Mouse (Mus musculus): ENCODE data around the gene Shroom1.

Gene Shroom1

DNA sequence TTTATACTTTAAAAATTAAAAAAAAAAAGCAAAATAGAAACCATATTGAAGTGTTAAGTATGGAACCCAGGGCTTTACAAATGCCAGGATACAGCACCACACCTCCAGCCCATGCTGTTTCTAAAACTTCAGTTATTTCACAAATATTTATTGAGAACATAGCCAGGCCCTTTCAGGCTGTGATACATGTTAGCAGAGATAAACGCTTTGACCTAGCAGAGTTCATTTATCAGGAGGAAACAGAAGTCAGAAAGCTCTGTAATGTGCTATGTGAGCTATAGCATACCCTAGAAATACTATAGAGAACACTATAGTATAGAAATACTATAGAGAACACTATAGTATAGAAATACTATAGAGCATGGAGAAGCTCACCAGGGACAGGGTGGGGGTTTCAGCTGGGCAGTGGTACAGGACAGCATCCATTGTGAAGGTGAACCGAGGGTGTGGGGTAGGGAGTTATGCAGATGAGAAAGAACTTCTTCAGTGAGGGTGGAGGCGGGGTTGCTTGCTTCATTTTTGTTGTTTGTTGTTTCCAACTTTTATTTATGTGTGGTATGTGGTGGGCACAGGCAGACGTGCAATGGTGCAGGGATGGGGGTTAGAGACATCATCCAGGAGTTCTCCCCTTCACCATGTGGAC, 24.2 kb downstream of the Shroom1 start:
- DNase-seq (ENCODE audit: low spot score): no peak

DNA sequence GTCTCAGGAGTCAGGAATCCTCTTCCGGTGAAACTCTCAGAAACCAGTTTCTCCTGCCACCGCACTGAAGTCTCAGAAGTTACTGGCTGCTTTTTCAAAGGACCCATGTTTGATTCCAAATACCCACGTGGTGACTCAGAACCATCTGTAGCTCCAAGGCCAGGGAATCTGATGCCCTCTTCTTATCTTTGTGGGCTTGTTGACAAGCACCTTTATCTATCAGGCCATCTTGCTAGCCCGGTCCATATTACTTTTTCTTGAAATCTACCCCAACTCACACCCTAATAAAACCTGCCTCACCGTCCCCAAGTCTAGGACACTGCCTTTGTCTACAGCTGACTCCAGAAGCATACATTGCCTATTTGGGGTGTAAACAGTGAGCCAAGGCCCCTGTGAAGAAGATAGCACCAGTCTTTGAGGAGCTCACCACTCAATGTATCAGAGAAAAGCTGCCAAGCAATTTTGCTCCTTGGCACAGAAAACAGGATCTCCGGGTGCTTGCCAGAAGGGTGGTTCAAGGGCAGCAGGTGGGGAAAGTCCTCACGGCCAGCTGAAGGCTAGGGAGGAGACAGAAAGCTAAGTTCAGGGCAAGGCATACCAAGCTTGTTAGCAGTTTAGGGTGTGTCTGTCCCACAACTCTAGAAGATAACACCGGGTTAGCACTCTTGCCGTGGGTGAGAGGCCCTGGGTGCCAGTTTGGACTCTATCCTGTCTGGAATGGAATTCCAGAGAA, 26.3 kb downstream of the Shroom1 start:
- DNase-seq (ENCODE audit: low spot score): no peak

DNA sequence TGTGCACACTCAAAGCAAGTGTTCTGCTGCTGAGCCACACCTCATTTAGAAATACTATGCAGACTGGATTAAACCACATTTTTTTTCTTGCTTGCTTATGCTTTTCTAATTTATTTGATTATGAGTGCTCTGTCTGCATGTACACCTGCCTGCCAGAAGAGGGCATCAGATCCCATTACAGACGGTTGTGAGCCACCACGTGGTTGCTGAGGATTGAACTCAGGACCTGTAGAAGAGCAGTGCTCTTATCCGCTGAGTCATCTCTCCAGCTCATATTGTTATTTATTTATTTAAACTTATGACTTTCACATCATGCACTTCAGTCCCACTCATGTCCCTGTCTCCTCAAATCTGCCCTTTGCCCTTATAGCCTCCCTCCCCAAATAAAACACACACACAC, 28.7 kb downstream of the Shroom1 start:
- DNase-seq (ENCODE audit: low spot score): no peak

DNA sequence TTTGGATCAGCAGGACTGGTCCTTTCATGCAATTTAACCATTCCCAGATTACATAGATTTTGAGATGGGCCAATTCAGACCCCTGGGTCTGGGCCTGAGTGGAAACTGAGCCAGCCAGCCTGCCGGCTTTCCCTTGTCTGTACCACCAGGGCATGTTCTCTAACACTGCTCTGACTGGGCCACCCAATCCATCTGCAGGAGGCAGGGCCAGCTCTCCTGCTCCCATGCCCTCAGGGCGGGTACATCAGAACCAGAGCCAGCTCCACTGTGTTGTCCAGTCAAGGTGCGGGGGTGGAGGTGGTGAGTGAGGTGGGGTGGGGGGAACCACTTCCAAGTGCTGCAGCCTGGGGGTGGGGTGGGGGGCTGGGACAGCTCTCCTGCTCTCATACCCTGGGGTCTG, 29.3 kb downstream of the Shroom1 start:
- DNase-seq (ENCODE audit: low spot score): no peak

DNA sequence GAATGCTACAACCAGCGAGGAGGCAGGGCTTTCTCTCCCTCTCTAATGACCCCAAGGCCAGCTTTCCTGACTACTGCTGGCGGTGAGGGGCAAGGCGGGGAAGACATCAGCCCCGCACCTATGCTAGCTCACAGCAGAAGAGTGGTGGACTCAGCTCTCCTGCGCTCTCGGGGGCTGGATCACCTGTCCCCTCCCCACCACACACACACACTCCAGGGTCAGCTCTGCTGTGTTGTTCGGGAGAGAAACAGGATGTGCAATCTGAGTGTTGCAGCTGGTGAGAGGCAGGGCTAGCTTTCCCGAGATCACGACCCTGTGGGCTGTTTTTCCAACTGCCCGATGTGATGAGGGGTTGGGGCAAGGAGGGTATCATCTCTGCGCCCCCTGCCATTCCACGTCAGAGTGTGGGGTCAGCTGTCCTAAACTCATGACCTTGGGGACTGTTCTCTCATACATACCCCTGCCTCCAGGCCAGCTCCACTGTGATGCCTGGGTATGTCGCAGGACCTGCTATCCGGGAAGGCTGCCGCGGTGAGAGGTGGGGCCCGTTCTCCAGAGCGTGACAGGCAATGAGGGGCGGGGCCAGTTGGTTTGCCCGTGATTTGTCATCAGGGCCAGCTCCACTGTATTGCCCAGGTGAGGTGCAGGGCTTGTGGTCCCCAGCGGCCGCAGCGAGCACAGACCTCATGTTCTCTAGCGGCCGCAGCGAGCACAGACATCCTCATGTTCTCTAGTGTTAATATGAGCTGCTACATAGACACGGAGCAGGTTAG, 30.0 kb downstream of the Shroom1 start:
- no peak for DNase-seq (ENCODE audit: low spot score)

DNA sequence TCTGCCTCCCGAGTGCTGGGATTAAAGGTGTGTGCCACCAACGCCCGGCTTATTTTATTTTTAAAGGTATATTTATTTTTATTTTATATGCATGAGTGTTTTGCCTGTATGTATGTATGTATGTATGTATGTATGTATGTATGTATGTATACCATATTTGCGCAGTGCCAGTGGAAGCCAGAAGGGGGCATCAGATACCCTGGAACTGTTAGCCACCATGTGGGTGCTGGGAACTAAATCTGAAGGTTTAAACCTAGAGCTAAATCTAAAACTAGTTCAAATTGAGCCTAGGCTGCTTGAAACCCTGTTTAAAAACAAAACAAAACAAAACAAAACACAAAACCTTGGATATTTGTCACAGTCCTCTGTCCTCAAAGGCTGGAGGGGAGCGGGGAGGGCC, 32.0 kb downstream of the Shroom1 start:
- DNase-seq (ENCODE audit: low spot score): no peak

DNA sequence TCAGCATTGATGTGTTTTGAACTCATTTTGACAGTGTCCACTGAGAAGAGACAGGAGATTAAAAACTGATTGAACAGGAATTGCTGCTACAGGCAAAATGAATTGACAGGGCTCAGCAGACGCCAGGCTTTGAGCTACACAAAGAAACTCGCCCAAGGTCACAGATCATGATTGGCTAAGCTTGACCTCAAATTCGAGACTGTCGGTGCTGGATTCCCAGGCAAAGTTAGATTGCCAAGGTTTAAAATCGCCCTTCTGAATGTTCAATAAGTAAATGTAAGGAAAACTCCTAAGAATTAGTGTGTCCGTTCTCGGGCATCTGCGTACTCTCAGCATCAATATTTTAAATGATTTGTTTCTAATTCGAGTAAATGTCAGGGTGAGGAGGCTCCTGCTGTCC, 32.4 kb downstream of the Shroom1 start:
- no peak for DNase-seq (ENCODE audit: low spot score)

DNA sequence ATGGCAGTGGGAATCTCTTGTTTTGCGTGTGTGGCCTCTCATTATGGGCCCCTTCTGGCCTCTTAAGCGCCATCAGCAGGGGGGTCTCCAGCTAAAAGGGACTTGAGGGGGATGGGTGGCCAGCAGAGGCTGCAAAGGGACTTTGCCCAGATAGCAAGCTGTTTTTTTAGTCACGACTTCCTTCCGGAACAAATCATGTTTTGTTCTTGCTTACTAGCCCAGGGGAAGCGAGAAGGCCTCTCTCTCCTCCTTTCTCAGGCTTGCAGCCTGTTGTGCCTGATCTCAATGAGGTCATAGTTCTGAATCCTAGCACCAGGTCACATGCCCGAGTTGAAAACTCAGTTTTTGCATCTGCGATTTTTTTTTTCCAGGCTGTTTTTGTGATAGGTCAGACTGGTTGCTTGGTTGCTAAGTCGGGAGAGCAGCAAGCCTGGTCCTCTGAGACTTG, 35.0 kb downstream of the Shroom1 start:
- DNase-seq (ENCODE audit: low spot score): no peak

DNA sequence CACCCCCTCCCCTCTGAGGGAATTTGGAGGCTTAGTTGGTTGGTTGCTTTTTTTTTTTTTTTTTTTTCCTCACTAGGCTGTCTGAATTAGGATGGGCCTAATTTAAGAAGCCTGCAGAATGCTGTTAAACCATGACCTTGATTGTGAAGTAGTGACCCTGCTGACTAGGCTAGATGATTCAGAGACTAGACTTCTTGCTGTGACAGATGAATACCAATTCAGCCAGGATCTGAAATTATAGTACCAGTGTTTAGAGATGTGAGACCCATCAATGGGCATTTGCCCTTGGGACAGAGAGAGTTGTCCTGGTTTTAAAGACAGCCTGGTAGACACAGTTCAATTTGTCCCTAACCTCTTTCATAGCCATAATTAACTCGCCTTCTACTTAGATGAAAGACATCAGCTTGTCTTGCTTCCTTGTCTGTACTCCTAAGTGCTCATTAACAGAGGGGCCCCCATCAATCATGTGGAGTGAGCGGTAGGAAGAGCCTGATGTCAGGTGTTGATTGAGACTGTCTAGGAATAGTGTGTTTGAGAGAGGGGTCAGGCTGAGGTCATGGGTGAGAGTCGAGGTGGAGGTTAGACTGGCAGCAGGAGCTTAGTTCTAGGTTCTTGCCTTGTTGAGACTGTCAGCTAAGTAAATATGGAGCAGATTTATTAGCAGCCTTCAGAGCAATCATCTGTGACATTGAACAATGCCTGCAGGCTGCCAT, 36.4 kb downstream of the Shroom1 start:
- DNase-seq (ENCODE audit: low spot score): no peak

DNA sequence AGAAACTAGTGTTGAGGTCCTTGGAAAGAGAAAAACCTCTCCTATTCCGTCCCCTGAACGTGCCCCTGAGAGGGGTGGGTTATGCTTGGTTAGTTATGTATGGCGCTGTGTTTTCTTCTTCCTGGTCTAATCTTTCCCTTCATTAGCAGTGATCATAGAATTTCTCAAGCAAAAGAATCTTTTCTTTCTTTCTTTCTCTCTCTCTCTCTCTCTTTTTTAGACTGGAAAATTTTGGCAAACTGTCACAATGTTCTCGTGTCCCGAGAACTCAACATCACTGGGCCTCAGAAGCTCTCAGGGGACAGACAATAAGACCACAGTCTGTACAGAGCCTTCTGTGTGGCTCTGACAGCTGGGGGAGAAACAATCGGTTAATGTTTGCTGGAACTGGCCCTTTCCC, 38.4 kb downstream of the Shroom1 start:
- DNase-seq (ENCODE audit: low spot score): no peak

DNA sequence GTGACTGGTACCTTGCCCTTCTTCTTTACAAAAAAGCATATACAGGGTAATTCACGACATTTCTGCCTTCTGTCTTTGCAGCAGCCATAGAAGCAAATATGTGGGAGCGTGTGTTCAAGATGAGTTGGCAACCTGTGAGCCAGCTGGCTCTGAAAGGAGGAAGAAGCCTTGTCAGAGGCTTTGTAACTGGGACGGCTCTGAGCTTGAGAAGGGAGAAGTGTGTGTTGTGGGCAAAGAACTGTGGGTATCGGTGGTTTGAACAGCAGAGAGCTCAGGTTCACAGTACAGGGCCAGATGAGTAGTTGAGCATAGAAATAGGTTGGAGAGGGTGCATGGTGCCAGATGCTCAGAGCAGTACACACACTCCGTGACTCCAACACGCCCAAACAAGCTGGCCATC, 39.9 kb downstream of the Shroom1 start:
- DNase-seq (ENCODE audit: low spot score): no peak

DNA sequence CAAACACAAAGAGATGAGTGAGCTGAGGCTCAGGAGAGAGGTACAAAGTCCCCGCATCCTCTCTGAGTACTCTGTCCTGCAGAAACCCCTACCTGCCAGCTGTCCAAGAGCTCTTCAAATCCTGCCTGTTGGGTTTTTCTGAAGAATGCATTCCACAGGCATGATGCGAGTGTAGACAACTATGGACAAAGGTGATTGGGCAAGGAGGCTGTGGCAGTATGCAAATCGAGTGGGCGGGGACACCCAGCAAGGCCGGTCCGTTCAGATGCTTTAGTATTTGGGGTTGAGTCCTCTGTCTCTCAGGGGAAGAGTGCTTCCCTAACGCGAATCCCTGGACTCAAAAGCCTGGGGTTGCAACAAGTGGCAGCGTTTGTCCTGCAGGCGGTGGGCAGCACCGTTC, 43.6 kb downstream of the Shroom1 start:
- DNase-seq (ENCODE audit: low spot score): no peak

DNA sequence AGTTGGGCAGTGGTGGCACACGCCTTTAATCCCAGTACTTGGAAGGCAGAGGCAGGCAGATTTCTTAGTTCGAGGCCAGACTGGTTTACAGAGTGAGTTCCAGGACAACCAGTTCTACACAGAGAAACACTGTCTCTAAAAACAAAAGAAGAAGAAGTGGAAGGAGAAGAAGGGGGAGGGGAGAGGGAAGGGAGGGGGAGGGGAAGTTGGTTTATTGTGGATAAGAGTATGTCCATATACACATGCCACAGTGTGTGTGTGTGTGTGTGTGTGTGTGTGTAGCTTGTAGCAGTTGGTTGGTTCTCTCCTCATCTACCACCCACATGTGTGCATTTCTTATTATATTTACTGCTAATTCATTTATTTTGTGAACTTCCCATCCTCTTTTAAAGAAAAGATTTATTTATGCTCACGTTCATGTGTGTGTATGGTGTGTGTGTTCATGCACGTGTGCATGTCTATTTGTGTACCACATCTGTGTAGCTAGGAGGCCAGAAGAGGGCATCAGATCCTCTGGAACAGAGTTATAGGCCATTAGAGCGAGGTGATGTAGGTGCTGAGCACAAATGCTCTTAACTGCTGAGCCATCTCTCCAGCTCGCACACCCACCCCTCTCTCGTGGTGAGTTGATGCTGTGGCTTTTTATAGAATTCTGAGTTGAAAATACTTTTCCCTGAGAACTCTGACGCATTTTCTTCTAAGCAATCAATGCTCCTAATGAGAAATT, 45.2 kb downstream of the Shroom1 start:
- no peak for DNase-seq (ENCODE audit: low spot score)

DNA sequence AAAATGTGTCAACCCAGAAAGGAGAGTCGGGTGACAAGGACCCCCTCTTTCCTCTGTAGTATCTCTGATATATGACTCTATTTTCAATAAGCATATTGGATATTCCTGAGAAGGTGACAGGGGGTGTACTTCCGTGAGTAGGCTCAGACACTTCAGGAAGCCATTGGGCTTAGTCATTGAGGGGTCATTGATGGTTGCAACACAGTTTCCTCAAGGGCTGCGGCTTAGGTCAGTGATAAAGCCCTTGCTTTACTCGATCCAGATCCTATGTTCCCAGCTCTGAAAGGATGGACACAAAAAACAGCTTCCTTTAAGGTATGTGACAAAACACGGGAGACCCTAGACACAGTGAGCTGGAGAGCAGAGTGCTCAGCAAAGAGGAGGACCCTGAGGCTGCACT, 46.7 kb downstream of the Shroom1 start:
- no peak for DNase-seq (ENCODE audit: low spot score)

DNA sequence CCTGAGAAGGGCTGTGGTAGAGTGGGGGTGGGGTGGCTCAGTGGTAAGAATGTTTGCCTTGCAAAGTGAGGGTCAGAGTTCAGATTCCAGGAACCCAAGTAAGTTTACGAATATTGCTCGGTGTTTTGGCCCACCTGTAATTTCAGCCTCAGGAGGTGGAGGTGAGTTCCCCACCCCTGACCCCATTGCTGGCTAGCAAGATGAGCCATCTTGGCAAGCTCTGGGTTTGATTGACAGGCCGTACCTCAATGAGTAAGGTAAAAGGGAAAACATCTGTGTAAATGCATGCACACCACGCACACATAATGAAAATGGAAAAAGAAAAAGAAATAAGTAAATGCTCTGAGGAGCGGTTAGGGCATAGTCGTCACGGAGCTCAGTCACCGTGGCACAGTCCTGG, 47.4 kb downstream of the Shroom1 start:
- DNase-seq (ENCODE audit: low spot score): no peak

DNA sequence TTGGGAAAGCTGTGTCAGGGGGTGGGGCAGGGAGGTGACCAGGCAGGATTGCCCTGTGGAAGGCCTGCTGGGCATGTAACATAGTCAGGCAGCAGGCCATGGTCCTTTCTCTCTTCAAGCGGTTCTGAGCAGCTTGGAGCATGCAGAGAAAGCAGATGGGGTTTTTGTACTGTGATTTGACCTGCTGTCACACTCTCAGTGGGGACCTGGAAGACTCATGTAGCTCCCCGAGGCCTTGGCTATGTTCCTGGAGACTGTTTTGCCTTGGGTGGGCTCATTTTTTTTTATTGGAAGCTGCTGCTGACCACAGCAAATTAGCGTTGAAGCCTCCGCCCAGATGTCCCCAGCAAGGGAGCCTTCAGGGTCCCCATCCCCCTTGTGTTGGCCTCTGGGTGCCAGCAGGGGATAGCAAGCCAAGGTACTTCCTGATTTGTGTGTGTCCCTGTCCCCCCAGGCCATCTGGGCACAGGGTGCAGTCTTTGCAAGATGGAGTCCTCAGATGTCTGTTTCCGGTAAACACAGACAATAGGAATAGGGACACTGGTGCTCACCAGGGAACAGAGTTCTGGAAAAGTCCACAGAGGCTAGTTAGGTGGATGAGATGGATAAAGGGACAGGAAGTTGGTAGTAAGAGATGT, 48.1 kb downstream of the Shroom1 start:
- no peak for DNase-seq (ENCODE audit: low spot score)

DNA sequence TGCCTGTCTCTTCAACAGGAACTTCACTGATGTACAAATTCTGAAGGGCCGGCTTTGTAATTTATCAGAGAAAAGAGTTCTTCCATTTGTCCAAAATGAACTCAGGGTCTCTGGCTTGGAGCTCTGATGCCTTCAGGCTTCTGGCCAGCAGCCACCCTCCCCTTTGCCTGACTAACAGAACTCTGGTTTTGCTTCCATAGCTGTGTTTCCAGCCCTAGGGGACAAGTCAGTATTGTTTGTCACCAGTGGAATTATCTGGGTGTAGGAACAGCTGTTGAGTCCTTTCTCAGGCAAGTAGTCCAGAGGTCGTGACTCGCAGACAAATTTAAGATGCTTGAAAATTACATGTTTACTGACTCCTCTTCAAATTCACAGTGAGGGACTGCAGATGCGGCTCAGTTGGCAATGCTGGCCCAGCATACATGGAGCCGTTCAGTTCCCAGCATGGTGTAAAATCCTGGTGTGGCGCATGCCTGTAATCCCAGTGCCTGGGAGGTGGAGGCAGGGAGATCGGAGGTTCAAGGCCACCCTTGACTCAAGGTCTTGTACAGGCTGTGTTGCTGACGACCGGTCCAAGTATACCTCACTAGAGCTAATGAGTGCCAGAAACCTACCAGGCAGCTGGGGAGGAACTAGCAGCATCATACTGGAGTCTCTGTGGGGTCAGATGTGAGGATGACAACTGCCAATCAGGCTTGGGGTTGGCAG, 50.2 kb downstream of the Shroom1 start:
- DNase-seq (ENCODE audit: low spot score): no peak

DNA sequence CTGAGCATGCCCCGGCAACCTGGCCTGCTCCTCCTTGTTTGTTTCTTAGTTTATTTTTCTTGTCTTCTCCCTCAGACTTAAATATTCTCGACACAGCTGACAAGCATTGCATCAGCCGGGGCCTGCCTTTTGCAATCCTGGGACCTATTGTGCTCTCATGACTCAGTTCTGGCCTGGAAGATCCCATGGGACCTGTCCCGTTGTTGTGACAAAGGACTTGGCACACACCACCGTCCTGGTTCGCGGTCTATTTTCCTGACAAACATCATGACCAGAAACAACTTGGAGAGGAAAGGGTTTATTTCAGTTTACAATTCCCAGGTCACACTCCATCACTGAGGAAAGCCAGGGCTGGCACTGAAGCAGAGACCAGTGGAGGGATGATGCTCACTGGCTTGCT, 51.1 kb downstream of the Shroom1 start:
- no peak for DNase-seq (ENCODE audit: low spot score)

DNA sequence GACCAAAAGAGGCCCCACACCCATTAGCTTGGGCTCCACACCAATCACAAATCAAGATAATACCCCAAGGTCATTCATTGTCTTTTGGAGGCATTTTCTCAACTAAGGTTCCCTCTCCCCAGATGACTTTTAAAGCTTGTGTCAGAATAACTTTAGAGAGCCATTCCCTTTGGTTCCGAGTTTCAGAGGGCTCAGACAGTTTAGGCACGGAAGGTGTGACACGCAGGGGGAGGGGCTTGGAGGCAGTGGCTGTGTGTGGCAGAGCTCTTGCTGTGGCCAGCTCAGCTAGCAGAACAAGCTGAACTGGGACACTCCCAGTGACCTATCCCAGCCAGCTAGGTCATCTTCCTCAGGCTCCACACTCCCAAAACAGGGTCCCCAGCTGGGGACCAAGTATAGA, 51.6 kb downstream of the Shroom1 start:
- DNase-seq (ENCODE audit: low spot score): no peak

DNA sequence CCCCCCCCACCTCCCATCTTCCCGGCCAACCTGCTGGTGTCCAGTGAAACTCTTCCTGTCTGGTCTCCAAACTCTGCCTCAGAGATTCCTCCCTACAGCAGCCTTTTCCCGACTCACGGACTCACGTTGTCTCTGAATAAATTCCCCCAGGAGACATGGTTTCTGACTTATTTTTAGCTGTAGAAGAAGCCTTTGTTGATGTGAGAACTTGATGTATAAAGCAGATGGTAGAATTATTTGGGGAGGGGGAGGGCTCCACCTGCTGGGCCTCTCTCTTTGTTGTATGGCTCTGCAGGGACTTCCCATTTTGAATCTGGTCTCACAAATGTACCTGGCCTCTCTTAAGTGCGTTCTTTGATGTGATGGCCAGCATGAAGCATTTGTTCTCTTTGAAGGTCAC, 53.3 kb downstream of the Shroom1 start:
- DNase-seq (ENCODE audit: low spot score): no peak
